ENCODE assay signal across 8 mouse cellular contexts in genomic region chr12:111694271-111694781, GRCm38 (mm10). TPM values are rescaled to one million over a fixed set of nuclear protein-coding genes. Genes with fewer than 3 reads are reported as not detected.
DNase-seq lines count a peak whose midpoint lies in the region; ATAC-seq and TF ChIP-seq lines count a peak whose summit lies in the region.

No protein-coding gene starts in this region.

- H3K9me3 ChIP-seq in embryonic facial prominence, embryonic 15.5 days (replicated peaks) = no peaks in the 10 kb centered on the region
- no peaks in the 10 kb centered on the region for H3K9me3 ChIP-seq in intestine, postnatal 0 days (ENCODE audit: control insufficient read depth)

- no peak overlapping the region; the same call in 1 of the 2 replicates for H3K4me3 ChIP-seq in layer of hippocampus, adult 2 months
- H3K4me3 ChIP-seq in embryonic facial prominence, embryonic 15.5 days (replicated peaks) = no peak overlapping the region
- no peak overlapping the region for H3K4me3 ChIP-seq in intestine, postnatal 0 days (ENCODE audit: low read depth, low read length)

- WGBS in embryonic facial prominence, embryonic 15.5 days = 12% methylated on average over 12 of the region's 12 CpGs
- 26% methylated on average over 11 of the region's 12 CpGs for WGBS in intestine, postnatal 0 days

- ATAC-seq in embryonic facial prominence, embryonic 15.5 days (ENCODE audit: insufficient number of reproducible peaks, low FRiP score, low TSS enrichment, low read depth) = no peak
- no peak for ATAC-seq in intestine, postnatal 0 days

- no peaks in the 10 kb centered on the region for H3K27me3 ChIP-seq in embryonic facial prominence, embryonic 15.5 days
- H3K27me3 ChIP-seq in intestine, postnatal 0 days (replicated peaks; ENCODE audit: control insufficient read depth, insufficient read depth, low read length) = no peaks in the 10 kb centered on the region

- H3K4me1 ChIP-seq in embryonic facial prominence, embryonic 15.5 days = peaks cover 53% of the 10 kb centered on the region
- H3K4me1 ChIP-seq in intestine, postnatal 0 days (replicated peaks; ENCODE audit: control insufficient read depth, insufficient read depth, low read length) = peaks cover 20% of the 10 kb centered on the region

- peak overlapping the region; percentile 34 for H3K4me2 ChIP-seq in embryonic facial prominence, embryonic 15.5 days (replicated peaks)
- no peak overlapping the region for H3K4me2 ChIP-seq in intestine, postnatal 0 days (replicated peaks; ENCODE audit: low read depth)

- H3K36me3 ChIP-seq in embryonic facial prominence, embryonic 15.5 days = no peaks in the 10 kb centered on the region
- no peaks in the 10 kb centered on the region for H3K36me3 ChIP-seq in intestine, postnatal 0 days (ENCODE audit: control insufficient read depth, insufficient read depth)

- no peak for DNase-seq in layer of hippocampus, adult 2 months (ENCODE audit: low spot score in 2 of 2)
- no peak for DNase-seq in layer of hippocampus, adult 11-12 months (ENCODE audit: low spot score)
- peak; percentile 64 for DNase-seq in naive thymus-derived CD4-positive, alpha-beta T cell, adult 2 months (ENCODE audit: low read depth)
- DNase-seq in left cerebral cortex, adult 8-10 months (ENCODE audit: low spot score in 2 of 2) = no peak
- no peak for DNase-seq in gastrocnemius, adult 18-20 months (ENCODE audit: low spot score)
- no peak for DNase-seq in left cerebral cortex, adult 9 months (ENCODE audit: low spot score in 2 of 2)

- H3K27ac ChIP-seq in layer of hippocampus, adult 2 months = peak overlapping the region; percentile 94
- H3K27ac ChIP-seq in embryonic facial prominence, embryonic 15.5 days (replicated peaks) = peak overlapping the region; percentile 66
- peak overlapping the region; percentile 70 for H3K27ac ChIP-seq in intestine, postnatal 0 days (ENCODE audit: low read depth, low read length)

- H3K9ac ChIP-seq in embryonic facial prominence, embryonic 15.5 days = 0 out of 2 replicates have a peak overlapping the region, but pooled peaks have one; percentile 12
- no peak overlapping the region for H3K9ac ChIP-seq in intestine, postnatal 0 days (ENCODE audit: low read depth, low read length)

- TF ChIP-seq CTCF in layer of hippocampus, adult 2 months (conservative IDR thresholded peaks at IDR 0.05) = no peak
- no peak for TF ChIP-seq CTCF in intestine, postnatal 0 days (IDR thresholded peaks at IDR 0.05; ENCODE audit: low read depth)

RNA-seq across cellular contexts. Expression of gene Trmt61a, which starts 16.4 kb away (rescaled TPM):
- 10 to 100 TPM; 16.7 to 18.0 TPM for total RNA-seq in layer of hippocampus, adult 2 months (2021)
- 13.3 and 15.4 TPM in 2 replicates for polyA plus RNA-seq in embryonic facial prominence, embryonic 15.5 days (2015; fragmentation: Nextera tagmentation; extraction: Ambion mirVana)
- polyA plus RNA-seq in intestine, postnatal 0 days (2015; fragmentation: Nextera tagmentation; extraction: Ambion mirVana) = 5.6 TPM in 2 replicates
- total RNA-seq in left cerebral cortex, adult 8-10 months (2022) = 10 to 100 TPM; 18.6 to 22.6 (median 20.8) TPM
- total RNA-seq in gastrocnemius, adult 18-20 months (2021) = 1 to 10 TPM; 2.4 to 3.9 TPM

RNA-seq across cellular contexts. Expression of gene Bag5, which starts 18.7 kb away (rescaled TPM):
- 10 to 100 TPM; 50.6 to 50.9 TPM for total RNA-seq in layer of hippocampus, adult 2 months (2021)
- polyA plus RNA-seq in embryonic facial prominence, embryonic 15.5 days (2015; fragmentation: Nextera tagmentation; extraction: Ambion mirVana) = 65.5 and 66.6 TPM in 2 replicates
- 29.6 and 32.1 TPM in 2 replicates for polyA plus RNA-seq in intestine, postnatal 0 days (2015; fragmentation: Nextera tagmentation; extraction: Ambion mirVana)
- total RNA-seq in left cerebral cortex, adult 8-10 months (2022) = 10 to 100 TPM; 59.0 to 65.9 (median 59.6) TPM
- 10 to 100 TPM; 16.0 to 16.9 TPM for total RNA-seq in gastrocnemius, adult 18-20 months (2021)

RNA-seq across cellular contexts. Expression of gene Apopt1, which starts 18.7 kb away (rescaled TPM):
- total RNA-seq in layer of hippocampus, adult 2 months (2021) = 10 to 100 TPM; 35.7 to 36.8 TPM
- polyA plus RNA-seq in embryonic facial prominence, embryonic 15.5 days (2015; fragmentation: Nextera tagmentation; extraction: Ambion mirVana) = 52.6 and 55.7 TPM in 2 replicates
- polyA plus RNA-seq in intestine, postnatal 0 days (2015; fragmentation: Nextera tagmentation; extraction: Ambion mirVana) = 42.6 and 44.8 TPM in 2 replicates
- 10 to 100 TPM; 38.6 to 41.1 (median 39.6) TPM for total RNA-seq in left cerebral cortex, adult 8-10 months (2022)
- 10 to 100 TPM; 40.5 to 43.5 TPM for total RNA-seq in gastrocnemius, adult 18-20 months (2021)

RNA-seq across cellular contexts. Expression of gene Ckb, which starts 22.2 kb away (rescaled TPM):
- 1,000 to 10,000 TPM; 1,228 to 1,237 TPM for total RNA-seq in layer of hippocampus, adult 2 months (2021)
- polyA plus RNA-seq in embryonic facial prominence, embryonic 15.5 days (2015; fragmentation: Nextera tagmentation; extraction: Ambion mirVana) = 247 and 255 TPM in 2 replicates
- polyA plus RNA-seq in intestine, postnatal 0 days (2015; fragmentation: Nextera tagmentation; extraction: Ambion mirVana) = 628 and 645 TPM in 2 replicates
- 1,000 to 10,000 TPM; 1,860 to 1,987 (median 1,908) TPM for total RNA-seq in left cerebral cortex, adult 8-10 months (2022)
- 10 to 100 TPM in 1 of 2 experiments, 1 to 10 TPM in 1; 5.9 to 12.2 TPM for total RNA-seq in gastrocnemius, adult 18-20 months (2021)
